Mouse (Mus musculus) 3134 (cell line): Measurements from ENCODE around the gene Dtnb.
"Not testable (repeated sequence)": the region's sequence is repeated elsewhere in the genome, so short reads cannot be mapped to it uniquely, and the experiment has no call there.

Experiments
- DNase-seq: peaks from one replicate; pipeline ENCODE4 v3.0.0-alpha.2; 2011; ENCODE audit warnings: low spot score; ENCODE audit not compliant: insufficient read length; ENCODE audit errors: extremely low read depth

The Dtnb gene

DNA sequence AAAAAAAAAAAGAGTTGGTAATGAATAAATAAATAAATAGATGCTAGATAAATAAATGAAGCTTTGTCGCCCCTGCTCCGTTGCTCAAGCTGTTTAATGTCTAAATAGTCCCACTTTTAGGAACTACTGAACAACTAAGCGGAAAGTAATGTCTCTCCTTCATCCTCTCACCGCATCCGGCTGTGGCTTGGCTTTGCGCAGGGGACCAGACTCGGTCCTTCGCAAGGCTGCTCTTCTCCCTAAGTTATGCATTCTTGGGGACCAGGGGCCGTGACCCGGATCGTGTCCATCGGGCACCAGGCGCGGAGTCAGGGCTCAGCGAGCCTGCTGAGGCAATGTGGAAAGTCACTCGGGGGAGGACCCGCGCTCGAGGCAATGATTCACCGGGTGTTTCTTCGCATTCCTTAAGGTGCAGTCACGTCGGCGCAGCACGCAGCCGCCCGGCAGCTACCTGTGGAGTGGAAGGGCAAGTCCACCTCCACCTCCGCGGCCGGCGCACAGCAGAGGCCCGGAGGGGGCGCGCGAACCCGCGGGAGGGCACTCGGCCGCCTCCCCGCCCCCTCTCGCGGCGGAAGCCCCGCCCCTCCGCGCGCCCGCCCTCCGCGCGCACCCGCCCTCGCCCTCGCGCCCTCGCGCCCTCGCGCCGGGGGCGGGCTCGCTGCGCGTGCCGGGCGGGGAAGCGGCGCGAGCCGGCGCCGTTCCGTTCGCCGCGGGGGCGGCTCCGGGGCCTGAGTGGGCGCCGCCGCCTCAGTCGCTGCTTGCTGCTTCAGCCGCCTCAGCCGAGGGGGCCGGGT lies at the start of gene Dtnb:
Dtnb (plus strand) TSS at position 595 of the 794 bp plus-strand sequence.
- DNase-seq: peak; percentile 91

DNA sequence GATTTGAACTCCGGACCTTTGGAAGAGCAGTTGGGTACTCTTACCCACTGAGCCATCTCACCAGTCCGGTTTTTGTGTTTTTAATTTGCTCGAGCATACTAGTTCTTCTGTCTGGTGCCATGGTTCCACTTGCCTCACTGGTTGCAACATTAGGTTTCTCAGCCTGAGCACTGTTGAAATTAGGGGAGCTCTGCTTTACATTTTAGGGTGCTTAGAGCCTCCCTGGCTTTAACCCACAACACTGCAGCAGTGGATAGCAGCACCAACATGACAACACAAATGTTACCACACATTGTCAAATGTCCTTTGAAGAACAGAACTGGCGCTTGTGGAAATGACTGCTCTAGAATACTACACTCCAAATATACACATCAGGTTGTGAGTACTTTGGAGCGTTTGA lies 46.6 kb upstream of the Dtnb start:
- no peak for DNase-seq

DNA sequence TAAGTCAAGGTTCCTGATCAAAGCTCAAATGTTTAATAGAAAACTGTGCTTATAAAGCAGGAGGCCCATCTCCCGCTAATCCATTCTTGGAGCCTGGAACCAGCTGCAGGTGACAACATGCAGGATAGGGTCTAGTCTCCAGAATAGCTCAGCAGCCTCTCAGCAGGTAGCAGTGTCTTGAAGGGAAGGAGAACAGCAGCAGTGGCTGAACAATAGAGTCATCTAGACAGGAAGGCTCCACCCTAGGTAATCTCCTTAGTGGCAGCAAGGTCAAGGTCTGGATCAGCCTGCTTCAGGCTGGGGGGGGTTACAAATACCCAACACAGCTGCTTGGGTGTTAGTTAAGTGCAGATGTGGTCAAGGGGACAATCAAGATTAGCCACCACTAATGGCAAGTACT lies 36.7 kb upstream of the Dtnb start:
- DNase-seq: not testable (repeated sequence)

DNA sequence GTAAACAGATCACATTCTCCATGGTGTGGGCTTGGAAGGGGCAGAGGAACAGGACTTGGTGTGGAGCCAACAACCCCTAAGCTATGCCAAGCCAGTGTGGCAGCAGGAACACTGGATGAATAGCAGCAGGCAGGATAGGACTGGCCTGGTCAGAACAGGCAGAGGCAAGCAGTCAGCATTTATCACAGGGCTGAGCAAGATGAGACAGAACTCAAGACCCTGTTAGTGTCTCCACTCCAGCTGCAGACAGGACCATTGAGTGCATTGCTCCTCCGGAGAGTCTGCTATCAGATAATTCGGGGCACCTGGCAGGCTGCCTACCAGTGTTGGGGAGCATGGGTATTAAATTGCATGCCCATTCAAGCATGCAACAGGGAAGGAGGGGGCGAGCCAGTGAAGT lies 34.6 kb upstream of the Dtnb start:
- DNase-seq: no peak

DNA sequence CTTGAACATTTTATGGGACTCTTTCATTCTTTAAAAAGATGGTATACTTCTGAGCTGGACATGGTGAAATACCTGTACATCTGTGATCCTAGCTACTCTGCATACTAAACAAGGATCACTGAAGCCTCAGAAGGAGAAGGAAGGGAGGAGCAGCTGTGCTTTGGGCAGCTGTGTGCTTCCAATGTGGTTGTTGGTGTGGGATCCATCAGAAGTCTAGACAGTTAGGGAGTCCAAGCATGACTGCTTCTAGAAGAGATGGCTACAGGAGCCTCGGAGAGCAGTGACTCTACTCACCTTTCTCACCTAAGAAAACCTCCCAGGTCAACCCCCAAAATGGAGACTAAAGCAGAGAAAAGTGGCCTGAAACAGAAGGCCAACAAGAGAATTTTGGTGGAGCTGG lies 34.1 kb upstream of the Dtnb start:
- DNase-seq: no peak

DNA sequence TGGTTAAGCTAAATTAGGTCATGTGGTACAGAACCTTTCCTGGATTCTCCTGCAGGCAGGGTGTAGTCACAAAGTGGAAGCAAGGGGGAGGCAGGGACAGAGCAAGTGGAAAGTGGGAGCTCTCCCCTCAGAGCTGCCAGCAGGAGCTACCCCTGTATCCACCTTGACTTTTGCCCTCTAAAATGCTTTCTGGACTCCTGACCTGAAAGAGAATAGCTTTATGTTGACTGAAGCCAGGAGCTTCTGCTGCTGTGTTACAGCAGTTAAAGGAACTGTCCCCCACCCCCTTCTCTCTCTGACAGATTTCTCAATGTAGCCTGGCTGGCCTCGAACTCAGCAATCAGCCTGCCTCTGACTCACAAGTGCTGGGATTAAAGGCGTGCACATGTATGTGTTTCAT lies 32.6 kb upstream of the Dtnb start:
- DNase-seq: no peak

DNA sequence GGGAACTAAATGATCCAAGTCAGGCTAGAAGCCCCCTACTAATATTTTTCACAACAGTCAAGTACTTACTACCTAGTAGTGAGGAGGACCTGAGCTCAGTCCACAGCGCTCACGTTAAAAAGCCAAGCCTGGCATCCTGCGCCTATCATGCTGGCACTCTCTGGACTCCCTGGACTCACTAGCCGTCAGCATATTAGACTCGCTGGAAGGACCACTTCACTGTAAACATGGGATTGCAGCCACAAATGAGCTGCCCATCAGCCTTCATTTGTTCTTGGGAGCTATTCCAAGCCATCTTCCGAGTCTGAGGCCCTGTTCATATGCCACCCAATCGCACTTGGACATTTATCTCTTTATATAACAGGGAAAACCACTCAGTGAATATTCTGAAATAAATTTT lies 31.3 kb upstream of the Dtnb start:
- no peak for DNase-seq

DNA sequence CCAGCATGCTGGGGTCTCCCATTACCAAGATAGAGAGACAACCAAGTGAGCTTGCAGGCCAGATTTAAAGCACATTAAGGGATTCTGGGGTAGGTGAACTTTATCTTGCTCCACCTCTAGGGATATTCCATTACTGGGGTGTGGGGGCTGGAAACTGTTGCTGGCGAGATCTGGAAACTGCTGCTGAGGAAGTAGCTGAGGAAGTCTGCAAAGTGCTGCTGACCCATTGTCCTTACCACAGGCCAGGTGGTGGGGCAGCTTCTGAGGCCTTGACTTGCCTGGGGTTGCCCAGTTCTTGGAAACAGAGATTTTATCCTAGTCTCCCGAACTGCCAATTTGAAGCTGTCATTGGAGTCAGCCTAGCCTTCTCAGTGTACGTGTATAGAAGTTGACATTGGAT lies 26.7 kb upstream of the Dtnb start:
- DNase-seq: no peak

DNA sequence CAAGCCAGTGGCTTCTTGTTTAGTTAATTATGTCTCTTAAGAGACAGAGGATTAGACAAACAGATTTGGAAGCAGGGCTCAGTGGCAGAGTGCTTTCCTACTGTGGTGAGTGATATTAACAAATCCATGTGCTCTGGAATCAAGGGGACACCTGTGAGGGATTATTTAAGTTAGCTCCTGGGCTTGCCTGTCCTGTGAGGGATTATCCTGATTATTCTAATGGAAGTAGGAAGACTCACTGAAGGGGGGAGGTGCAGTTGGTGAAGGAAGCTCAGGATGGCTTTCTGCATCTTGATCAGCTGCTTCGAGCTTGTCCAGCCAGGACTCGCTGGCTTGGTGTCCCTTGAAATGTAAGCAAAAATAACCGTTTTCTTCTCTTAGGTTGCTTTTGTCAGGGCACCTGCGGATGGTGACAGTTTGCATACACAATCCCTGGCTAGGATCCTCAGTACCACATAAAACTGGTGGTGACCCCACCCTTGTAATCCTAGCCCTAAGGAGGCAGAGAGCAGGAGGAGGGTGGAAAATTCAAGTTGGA lies 26.0 kb upstream of the Dtnb start:
- DNase-seq: no peak

DNA sequence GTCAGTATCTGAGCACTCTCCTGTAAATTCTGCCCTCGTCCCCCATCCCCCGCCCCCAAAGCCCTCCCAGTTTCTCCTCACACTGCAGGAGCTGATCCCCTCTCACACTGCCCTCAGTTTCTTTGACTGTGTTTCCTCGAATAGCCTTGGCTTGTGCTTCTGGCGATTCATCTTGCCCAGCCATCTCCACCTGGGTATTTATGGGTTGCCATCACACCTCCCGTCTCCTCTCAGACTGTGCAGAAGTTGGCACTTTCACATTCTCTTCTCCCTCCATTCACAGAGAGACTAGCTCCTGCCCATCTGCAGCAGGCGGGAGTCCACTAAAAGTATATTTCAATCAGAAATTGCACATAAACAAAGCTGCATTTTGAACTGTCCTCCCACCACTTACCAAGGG lies 25.4 kb upstream of the Dtnb start:
- DNase-seq: no peak

DNA sequence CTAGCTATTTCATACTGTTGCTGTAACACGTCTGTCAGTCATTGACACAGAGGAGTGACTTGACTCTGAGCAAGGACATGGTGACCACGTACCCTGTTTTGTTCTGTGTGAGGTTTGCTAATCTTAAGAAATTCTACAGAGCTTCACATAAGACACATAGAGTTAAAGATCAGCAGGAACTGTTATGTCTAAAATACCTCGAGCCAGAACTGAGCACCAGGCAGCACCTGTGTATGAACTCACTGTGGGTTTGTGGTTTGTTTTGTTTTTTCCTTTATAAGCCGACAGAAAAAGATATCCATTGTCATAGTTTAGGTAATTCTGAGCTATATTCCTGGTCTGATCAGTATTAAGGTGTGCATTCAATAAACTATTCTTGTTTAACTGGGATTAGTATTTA lies 24.7 kb upstream of the Dtnb start:
- DNase-seq: no peak

DNA sequence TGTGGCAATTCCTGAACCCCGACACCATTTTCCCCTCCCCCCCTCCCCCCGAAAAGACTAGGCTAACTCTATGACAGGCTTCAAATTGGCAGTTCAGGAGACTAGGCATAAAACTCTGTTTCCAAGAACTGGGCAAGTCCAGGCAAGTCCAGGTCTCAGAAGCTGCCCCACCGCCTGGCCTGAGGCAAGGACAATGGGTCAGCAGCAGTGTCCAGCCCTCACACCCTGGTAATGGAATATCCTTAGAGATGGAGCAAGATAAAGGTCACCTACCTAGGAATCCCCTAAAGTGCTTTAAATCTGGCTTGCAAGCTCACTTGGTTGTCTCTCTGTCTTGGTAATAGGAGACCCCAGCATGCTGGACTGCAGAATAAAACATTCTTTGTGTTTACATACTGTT lies 24.3 kb upstream of the Dtnb start:
- no peak for DNase-seq

DNA sequence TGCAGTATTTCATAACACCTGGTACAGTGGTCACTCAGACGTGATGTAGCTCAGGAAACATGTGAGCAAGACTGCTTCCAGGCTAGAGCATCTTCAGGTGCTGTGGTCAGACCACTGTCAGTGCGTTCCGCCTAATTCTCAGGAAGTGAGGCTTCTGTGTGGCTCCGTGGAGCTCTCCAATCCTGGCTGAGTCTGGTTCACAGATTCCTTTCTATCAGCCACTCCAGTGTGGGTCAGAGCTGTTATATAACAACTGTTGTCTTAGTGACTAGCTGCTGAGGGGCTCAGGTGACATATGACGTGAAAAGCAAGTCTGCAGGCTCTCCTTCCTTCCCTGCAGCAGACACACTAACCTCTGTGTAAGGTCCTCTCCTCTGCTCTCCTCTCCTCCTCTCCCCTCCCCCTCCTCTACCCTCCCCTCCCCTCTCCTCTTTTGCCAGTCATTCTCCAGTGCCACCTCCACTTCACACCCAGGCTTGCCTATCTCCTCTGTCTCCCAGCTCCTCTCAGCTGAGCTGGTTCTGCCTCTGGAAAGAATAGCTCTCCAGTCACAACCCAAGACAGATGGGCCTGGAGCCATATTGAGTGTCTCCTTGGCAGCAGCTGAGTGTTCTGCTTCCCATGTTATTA lies 23.5 kb upstream of the Dtnb start:
- DNase-seq: no peak

DNA sequence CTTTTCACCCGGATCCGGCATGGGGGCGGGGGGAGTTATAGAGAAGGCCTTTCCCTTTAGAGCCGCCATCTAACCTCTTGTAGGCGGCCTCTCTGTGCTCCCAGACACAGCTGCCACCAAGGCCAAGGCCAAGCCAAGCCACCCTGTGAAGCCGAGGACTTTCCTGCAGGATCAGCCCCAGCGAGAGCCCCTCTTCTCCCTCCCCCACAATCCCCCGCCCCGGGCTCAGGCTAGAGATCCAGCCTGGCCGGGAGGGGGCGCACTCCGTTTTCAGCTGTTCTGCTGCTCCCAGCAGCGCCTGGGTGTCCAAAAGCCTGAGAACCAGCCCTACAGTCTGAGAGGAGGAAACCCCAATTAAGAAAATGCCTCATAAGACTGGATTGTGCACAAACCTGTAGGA lies 21.9 kb upstream of the Dtnb start:
- DNase-seq: no peak

DNA sequence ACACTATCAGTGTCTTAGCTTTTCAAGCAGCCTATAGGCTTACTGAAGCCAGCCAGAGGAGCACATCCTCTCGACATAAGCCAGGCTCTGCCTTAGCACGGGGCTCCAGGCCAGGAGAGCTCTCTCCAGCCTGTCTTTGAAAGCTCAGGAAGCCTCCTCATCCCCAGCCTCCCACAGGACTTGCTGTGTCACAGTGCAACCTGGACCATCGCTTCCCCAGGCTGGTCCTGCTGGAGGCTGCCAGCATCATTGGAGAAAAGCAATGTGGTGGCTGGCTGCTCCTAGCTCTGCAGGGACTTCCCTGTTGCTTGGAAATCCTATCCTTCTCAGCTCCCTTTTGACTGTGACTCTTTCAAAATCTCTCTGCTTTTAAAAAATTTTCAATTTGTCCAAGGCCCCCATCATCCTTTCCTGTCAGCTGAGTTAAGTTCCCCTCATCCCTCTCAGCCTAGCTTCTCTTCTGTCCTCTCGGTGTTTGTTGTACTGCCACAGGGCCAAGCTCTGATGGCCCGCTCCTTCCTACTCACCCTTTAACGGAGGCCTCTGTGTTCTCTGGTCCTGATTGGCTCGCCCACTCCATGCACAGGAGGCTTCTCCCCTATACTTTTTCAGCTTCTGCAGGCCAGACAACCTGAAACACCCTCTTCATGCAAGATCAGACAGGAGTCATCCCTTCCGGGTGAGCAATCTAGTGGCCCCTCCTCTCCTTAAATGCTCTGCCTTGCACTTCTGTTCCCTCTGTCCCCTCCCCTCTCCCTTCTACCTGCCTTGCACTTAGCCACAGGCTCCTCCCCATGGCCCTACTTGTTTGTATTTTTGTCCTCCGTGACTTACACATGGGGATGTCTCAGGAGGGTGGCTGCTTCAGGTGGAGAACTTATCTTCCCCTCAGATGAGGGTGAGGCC lies 14.5 kb upstream of the Dtnb start:
- DNase-seq: no peak

DNA sequence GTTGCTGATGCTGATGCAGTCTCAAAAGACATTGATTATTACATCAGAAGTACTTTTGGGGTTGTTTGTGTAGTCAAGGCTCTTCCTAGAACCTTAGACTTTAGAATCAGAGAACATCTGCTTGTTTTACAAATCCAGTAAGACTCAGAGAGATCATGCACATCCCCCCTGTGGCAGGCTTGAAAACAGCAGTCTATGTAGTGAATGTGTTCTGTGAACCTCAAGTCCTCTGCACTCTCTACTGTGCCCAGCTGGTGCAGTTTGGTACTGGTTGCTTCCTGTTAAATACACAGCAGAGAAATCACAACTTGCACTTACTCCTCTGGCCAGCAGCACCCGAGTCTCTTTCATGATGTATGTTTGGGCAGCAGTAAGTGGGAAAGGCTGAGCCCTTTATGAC lies 11.6 kb upstream of the Dtnb start:
- DNase-seq: peak; percentile 23

DNA sequence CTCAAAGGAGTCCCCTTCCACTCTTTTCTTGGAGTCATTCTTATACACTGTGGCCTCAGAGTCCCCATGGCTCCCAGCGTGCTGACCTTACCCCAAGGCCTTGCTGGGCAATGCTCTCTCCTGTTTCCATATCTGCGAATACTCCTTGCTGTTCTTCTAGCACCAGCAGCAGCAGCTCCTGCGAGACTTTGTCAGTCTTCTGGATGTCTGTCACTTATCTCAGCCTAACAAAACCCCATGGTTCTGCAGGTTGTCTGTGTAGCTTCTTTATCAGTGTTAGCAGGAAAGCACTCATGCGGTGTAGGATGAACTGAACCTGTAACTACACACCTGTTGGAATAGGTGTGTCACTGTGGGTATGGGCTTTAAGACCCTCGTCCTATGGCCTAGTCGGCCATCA lies 11.1 kb upstream of the Dtnb start:
- DNase-seq: no peak

DNA sequence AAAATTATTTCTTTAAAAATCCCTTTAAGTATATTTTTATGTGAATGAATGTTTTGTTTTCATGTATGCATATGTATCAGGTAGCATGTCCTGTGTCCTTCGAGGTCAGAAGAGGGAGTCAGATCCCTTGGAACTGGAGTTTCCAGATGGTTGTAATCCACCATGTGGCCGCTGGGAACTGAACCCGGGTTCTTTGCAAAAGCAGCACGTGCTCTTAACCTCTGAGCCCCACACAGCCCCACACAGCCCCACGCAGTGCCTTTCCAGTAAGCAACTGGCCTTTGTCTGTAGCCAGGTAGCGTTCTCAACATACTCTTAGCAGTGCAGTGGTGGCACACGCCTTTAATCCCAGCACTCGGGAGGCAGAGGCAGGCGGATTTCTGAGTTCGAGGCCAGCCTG lies 9.4 kb upstream of the Dtnb start:
- no peak for DNase-seq

DNA sequence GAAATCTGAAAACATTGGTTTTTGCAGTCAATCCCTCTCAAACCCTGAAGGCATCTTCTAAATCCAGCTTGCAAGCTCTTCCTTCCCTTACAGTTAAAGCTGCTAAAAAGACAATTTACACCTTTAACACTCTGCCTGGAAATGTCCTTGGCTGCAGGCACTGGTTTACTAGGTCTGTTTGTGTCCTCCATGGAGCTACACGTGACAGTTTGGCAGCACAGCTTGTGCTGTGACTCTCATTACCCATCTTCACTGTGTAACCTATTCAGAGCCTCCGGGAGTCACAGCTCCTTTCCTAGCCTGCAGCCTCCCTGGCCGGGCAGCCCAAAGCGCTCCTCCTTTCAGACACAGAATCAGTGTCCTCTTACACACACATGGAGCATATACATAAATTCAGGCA lies 8.5 kb upstream of the Dtnb start:
- DNase-seq: no peak

DNA sequence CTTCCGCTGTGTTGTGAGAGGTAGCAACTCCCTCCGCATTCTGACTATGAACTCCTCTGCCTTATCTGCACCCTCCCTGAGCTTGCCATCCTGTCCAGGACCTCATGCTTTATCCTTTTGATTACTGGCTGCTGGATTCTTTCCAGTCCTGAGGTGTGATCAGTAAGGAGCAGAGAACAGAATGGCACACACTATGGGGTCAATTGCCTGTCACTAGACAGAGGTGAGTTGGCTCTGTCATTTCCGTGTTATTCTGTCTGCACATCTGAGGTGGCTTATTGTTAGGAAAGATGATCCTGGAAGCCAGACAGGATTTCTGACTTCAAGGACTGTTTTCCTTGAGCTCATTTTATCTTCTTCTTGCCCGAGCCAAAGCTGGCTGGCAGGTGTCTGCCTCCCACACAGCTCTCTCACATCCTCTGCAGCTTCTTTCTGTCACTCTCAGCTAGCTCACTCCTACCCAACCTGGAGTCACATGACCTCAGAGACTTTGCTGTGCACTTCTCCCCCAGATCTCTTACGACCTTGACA lies 3.7 kb upstream of the Dtnb start:
- no peak for DNase-seq
